Mouse (Mus musculus) adrenal gland, postnatal 36 days (tissue): ENCODE measurements at regions not wholly inside any gene's neighbourhood (a gene's known extent, or its start where the extent isn't known, plus 50 kb on each side); places are given as distances from the start of the nearest gene placed in this dataset.

Experiments
- DNase-seq, 2 experiments: peaks; one replicate each; pipeline ENCODE4 v3.0.0; 2021; ENCODE audit warnings: mixed read lengths in 1 of 2

GRCm38 (mm10) chr9:43387397-43387796, 76.7 kb downstream of the Trim29 start:
- no peak for DNase-seq

- DNase-seq, result no peak
Observed at GRCm38 (mm10) chr9:43389491-43390083, 78.9 kb downstream of the Trim29 start.

GRCm38 (mm10) chr9:43392467-43393064, 81.9 kb downstream of the Trim29 start:
- DNase-seq, result no peak

- DNase-seq, result no peak
Observed at GRCm38 (mm10) chr9:43394204-43394603, 83.6 kb downstream of the Trim29 start.

- peak in 1 of 2 experiments; percentile 18 for DNase-seq
Observed at GRCm38 (mm10) chr9:43395209-43395608, 84.6 kb downstream of the Trim29 start.

GRCm38 (mm10) chr9:43396566-43396965, 85.9 kb downstream of the Trim29 start:
- no peak for DNase-seq

GRCm38 (mm10) chr9:43408493-43408892, 97.8 kb downstream of the Trim29 start:
- DNase-seq, result no peak

- no peak for DNase-seq
Observed at GRCm38 (mm10) chr9:43412473-43412872, 101.8 kb downstream of the Trim29 start.

- DNase-seq, result no peak
Observed at GRCm38 (mm10) chr9:43419993-43420715, 109.5 kb downstream of the Trim29 start.

GRCm38 (mm10) chr9:43427007-43427406, 116.4 kb downstream of the Trim29 start:
- no peak for DNase-seq

- DNase-seq, result no peak
Observed at GRCm38 (mm10) chr9:43433953-43434352, 123.3 kb downstream of the Trim29 start.

- DNase-seq, result no peak
Observed at GRCm38 (mm10) chr9:43438476-43438875, 127.8 kb downstream of the Trim29 start.

GRCm38 (mm10) chr9:43440959-43441510, 130.4 kb downstream of the Trim29 start:
- DNase-seq, result no peak

GRCm38 (mm10) chr9:43445491-43445890, 134.8 kb downstream of the Trim29 start:
- DNase-seq, result no peak

- DNase-seq, result no peak
Observed at GRCm38 (mm10) chr9:43447372-43447771, 136.7 kb downstream of the Trim29 start.

- DNase-seq, result no peak
Observed at GRCm38 (mm10) chr9:43448981-43449380, 138.3 kb downstream of the Trim29 start.

GRCm38 (mm10) chr9:43453953-43454582, 143.4 kb downstream of the Trim29 start:
- DNase-seq, result no peak

GRCm38 (mm10) chr9:43457736-43458135, 147.1 kb downstream of the Trim29 start:
- peak; percentile 20 to 63 for DNase-seq

GRCm38 (mm10) chr9:43461131-43461530, 150.5 kb downstream of the Trim29 start:
- DNase-seq, result no peak

GRCm38 (mm10) chr9:43463445-43464090, 152.9 kb downstream of the Trim29 start:
- DNase-seq, result no peak

GRCm38 (mm10) chr9:43465129-43465528, 154.5 kb downstream of the Trim29 start:
- no peak for DNase-seq

GRCm38 (mm10) chr9:43465731-43466330, 155.2 kb downstream of the Trim29 start:
- DNase-seq, result no peak
